Mouse (Mus musculus) urinary bladder, postnatal 10 days (tissue): ENCODE measurements around the gene Mc3r.

Experiments used
- DNase-seq: peaks from one replicate; pipeline ENCODE4 v3.0.0; 2022; ENCODE audit warnings: low spot score

Mc3r gene

DNA sequence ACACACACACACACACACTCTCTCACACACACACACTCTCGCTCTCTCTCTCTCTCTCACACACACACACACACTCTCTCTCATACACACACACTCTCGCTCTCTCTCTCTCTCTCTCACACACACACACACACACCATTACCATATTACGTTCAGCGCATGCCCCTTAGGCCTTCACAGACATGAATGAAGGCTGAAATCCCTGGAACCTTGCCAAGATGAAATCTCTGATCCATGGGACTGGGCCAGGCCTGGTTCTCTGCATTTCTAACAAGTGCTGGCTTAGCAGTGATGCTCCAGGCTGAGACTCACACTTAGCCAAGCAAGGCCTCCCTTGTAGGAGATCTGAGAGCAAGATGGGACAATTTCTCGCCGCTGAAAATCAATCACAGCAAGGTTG lies 8.1 kb downstream of the Mc3r start:
- no peak for DNase-seq

DNA sequence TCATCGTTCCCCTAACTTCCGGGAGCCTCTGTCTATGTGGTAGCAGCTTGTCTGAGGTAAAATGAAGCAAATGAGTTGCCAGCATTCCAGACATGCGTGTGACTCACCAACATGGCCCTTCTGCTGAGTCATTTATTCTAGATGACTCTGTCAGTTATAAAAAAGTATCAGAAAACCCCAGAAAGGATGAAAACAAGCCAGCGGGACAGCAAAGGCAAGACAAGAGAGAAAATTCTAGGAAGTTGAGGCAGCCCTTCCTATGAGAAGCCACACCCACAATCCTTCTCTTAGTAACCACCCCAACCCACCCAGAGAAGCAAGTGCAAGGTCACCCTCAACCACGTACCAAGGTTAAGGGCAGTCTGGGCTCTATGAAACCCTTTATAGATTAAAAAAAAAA lies 8.7 kb downstream of the Mc3r start:
- no peak for DNase-seq

DNA sequence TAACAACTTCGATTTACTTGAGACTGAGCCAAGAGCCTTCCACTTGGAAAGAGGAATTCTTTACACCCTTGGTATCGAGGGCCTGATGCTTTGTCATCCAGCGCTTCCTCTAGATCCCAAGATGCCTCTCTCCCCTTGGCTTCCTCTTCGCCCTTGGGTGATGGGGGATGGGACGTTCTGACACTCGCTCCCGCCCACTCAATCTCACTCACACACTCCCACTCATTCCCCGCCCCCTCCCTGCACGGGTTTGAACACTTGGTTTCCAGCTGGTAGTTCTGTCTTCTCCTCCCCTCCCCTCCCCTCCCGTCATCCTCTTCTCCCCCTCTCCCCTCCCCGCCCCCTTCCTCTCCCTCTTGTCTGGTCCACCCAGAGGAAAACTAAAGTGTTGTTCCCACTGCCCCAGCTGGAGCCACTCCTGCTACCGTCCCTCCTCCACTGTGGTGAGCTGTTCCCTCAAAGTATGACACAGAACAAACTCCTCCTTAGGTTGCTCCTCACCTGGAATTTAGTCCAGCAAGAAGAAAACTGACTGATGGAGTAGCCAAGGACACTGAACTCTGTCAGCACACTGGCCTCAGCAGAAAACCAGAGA lies 9.3 kb downstream of the Mc3r start:
- no peak for DNase-seq

DNA sequence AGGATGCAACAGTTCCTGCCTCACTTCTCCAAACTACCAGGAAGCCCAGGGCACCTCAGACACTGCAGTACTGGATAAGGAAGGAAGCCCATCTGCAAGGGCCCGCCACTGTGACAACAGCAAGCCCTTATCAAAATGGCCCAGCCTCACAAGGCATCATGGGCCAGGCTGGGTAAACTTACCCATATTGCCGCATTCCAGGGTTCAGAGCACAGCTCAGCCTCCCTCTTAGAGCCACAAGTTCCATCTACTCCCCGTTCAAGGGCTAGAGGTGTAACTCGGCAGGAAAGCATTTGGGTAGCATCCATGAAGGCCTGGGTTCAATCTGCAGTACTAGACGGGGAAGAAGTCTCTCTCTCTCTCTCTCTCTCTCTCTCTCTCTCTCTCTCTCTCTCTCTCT lies 11.8 kb downstream of the Mc3r start:
- no peak for DNase-seq

DNA sequence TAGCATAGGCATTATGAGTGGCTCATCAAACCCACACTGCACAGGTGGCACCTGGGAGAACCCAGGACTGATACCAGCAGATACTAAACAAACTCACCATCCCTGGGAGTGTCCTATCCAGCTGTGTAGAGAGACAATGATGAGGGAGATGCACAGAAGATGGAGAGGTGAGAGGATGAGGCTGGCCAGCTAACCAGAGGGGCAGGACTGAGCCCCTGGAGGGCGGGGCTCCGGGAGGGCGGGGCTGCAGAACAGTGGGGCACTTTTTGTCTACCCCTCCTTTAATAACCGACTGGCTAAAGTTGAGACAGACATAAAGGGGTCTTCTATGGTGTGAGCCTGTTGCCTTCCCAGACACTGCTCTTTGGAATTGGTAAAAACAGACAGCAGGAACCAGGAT lies 13.1 kb downstream of the Mc3r start:
- no peak for DNase-seq

DNA sequence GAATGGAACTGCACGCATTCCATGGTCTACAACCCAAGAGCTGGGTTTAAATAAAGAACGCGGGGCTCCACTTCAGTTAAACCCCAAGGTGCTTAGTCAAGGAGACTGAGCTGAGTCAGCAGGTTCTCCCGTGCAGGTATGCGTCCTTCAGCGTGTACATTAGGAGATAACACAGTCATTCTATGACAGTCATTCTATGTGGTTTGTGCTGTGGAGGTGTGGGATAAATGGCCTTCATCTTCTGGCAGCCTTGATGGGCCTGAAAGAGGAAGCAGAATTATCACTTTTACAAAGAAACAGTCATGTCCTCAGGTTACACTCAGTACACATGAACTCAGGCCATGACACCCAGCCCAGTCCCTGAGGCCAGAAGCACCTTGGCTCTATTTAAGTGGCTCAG lies 14.9 kb downstream of the Mc3r start:
- DNase-seq, result no peak

DNA sequence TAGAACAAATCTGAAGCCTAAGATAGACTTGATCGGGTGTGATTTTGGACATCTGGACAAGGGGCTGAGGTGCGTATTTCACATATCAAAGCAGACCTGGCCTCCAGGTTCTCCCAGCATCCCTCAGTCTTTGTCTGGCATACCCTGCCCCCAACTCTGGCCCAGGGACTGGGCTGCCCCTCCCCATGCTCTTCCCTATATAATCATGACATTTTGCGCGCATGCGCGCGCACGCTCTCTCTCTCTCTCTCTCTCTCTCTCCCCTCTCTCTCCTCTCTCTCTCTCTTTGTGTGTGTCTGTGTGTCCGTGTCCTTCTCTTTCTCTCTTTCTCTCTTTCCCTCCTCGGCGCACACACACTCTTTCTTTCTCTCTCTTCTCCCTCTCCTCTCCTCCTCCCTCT lies 21.6 kb downstream of the Mc3r start:
- DNase-seq, result no peak

DNA sequence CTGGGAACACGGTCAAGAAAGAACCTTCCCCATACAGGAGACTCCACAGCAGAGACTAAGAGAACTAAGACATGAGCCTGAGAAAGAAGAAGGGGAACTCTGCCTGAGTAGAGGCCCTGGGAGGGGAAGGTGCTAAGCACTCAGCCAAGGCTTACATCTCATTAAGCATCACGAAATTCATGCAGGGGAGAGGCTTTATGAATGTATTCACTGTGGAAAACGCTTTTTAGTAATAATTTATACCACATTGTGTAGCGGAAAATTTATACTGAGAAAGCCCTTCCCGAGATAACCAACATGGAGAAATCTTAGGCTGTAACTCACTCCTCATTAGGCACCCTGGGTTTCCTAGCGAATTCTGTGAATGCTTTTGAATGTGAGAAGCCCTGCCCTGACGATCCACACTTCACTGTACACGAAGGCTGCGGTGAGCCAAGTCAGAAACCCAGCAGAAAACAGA lies 22.2 kb downstream of the Mc3r start:
- DNase-seq, result no peak

DNA sequence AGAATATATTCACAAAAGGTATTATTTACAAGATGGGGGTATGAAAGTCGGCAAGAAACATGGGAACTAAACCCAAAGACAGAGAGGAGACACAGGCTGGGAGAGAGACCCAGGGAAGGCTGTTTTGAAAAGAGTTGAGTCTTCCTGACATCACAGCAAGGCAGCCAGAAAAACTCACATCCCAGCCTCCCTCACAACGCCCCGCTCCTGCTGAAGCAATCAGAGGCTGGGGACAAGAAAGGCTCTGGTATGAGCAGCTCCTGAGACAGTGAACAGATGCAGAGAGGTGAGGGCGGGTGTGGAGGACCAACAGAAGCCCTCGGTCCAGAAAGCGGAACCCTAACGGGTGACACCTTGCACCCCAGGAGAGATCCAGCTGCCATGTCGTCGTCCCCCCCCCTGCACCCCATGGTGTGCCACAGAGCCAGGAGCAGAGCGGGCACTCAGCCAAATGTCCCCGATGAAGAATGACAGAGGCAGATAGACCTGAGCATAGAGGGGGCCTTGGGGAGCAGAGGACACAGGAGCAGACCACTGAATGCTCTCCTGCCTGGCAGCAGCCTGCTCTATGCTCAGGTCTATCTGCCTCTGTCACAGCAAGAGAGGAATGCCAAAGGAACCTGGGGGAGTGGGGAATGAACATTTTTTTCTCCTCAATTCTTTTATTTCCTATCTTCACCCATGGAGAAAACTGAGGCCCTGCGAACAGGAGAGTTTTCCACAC lies 22.8 kb downstream of the Mc3r start:
- no peak for DNase-seq

DNA sequence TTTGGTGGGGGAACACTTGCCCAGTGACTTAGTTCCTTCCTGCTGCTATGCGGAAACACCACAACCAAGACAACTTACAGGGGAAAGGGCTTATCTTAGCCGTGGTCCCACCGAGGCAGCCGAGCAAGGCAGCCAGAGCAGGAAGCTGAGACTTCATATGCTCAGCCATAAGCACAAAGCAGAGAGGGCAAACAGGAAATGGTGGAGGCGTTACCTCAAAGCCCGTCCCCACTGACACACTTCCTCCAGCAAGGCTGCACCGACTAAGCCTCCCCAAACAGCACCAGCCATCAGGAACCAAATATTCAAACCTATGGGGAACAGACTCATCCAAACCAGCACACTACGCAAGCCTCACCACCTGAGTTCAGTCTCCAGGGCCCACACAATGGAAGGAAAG lies 26.4 kb downstream of the Mc3r start:
- no peak for DNase-seq

DNA sequence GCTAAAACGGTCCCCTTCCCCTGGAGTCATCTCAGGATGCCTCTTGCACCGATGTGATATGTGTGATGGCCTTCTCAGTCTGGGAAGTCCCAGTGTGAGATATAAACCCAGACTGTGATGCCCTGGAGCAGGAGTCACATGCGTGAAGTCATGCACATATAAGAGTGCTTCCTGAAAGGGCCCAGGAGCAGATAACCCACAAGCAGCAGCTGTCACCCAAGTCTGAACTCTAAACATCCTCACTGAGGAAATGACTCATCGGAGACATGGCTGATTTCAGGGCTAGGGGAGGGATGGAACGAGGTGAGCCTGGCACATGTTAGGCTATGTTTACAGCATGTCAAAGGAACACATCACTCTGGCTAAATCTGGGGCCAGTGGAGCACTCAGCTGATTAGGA lies 27.9 kb downstream of the Mc3r start:
- DNase-seq, result no peak

DNA sequence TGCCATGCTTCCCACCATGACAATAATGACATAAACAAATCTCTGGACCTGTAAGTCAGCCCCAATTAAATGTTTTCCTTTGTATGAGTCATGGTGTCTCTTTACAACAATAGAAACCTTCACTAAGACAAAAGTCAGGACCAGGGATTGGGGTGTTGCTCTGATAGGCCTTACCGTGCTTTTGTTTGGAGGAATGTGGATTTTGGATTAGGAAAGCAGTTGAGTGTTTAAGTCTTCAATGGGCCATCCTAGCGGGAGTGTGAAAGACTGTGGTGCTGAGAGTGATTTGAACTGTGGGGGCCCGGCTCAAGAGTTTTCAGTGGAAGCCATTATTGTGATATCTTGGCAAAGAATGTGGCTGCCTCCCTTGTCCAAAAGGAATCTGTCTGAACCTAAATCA lies 30.7 kb downstream of the Mc3r start:
- DNase-seq, result no peak

DNA sequence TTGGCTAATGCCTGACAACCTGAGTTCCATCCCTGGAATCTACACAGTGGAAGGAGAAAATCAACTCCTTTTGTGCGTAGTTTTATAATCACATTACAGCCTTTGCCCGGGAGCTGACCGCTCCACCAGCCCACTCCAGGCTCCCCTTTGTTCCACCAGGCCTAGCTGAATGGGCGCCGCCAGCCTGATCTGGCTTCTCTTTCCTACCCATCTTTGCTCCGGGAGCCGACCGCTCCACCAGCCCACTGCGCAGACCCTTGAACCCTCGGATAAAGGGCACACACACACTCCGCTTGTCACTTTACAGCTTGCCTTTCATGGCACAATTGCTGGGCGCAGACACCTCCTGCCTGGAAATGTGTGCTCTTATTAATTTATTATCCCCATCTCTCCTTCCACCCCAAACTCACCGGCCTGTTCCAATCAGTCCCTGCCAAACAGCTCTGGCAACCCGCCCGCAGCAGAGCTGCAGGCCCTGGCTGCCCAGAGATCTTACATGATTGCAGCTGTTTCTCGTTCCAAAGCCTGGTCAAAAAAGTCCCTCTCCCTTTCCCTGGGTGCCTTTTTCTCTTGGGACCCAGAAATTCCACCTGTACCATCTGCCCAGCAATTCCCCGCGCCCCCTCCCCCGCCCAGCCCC lies 33.9 kb downstream of the Mc3r start:
- no peak for DNase-seq

DNA sequence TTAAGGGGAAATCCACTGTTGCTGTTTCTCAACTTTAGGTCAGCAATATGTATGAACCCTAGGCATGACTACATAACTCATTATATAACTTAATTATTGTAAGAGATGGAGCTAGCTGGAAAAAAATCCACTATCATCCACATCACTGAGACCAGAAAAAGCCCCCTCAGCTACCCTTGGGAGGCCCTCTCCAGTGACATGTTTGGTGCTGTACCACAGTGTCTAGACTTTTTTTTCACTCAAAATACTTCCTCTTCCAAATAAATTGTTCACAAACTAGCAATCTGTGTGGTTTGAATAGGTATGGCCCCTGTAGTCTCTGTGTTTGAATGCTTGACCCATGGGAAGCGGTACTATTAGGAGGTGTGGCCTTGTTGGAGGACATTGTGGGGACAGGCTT lies 39.4 kb downstream of the Mc3r start:
- DNase-seq, result no peak

DNA sequence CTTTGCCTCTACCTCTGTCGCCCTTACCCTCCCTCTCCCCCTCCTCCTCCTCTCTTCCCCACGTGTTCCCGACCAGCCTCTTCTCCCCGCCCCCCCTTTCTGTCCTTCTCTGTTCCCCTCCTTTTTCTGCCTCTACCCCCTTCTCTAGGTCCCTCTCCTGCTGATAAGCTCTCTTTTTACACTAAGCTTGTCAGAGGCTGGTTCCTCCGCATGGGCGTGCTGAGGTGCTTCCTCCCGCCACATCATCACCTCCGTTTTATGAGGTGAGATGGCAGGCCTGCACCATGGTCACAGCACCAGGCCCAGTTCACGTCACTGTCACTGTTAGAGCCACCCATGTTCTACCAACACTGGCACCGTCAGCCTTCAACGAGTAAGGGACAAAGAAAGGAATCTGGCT lies 40.7 kb downstream of the Mc3r start:
- DNase-seq, result no peak

DNA sequence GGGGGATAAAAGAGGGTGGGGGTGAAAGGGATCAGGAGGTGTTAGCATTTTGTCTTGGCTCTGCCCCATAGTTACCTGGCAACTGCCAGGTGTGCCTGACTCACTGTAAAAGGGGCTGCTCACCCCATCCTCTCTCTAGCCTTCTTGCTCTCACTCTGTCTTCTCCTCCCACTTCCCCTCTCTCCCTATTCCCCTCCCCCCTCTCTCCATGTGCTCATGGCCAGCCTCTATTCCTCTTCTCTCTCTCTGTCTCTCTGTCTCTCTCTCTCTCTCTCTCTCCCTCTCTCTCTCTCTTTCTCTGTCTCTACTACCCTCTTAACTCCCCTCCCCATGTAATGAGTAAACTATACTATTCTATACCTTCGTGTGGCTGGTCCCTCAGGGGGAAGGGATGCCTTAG lies 41.3 kb downstream of the Mc3r start:
- no peak for DNase-seq

DNA sequence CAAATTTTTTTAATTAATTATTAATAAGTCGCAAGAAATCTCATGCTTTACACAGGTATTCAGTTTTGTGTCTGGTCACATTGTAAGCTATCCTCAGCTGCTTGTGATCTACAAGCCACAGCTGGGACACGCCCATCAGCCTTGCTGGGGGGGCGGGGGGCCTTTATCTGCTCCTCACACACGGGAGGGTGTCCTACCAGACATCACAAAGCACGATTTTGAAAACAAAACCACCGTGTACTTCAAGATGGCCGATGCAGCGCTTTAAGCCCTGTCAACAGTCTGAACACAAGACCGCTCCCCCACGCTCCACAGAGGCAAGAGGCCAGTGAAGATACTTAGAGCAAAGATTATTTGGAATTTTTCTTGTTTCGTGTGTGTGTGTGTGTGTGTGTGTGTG lies 42.2 kb downstream of the Mc3r start:
- no peak for DNase-seq

DNA sequence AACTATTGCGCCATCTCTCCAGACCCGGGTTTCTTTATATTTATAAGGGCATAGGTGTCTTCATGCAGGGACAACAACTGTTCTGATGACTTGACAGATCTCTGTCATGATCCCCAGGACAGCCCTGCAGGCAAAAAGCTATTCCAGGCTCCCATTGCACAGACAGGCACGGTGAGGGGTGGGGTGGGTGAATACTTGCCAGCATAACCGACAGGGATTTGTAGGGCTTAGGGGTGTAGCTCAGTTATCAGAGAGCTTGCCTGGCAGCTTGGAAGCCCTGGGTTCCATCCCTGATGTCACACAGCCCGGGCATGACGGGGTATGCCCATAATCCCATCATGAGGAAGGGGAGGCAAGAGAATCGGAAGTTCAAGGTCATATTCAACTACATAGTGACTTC lies 42.7 kb downstream of the Mc3r start:
- DNase-seq, result no peak

DNA sequence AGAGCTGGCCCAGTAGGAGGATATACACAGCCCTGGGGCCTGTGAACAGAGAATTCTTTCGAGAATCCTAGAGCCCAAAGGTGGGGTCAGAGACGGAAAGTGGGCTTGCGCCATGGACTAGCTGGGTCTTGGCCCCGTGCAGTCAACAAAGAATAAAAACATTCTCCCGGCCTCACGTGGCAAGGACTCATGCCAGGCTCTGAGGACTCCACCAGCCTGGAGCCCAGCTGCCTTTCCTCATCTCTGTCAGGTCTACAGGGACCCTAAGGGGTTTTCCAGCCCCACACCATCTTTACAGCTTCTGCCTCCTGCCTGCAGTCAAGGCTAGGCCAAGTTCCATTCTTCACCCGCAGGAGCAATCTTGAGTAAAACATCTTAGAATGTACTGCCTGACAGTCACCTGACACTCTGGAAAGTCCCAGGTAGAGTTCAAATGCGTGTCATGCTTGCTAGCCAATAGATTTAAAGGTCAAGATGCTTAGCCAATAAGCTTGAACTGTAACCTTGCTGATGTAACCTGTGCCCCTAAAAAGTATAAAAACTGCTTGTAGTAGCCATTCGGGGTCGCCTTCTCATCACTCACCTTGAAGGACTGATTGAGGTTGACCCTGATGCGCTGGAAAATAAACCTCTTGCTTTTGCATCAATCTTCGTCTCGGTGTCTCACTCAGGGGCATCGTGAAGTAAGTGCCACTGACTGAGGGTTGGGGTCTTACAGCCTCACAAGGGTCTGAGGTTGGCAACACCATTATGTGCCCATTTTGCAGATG lies 43.6 kb downstream of the Mc3r start:
- DNase-seq, result no peak

DNA sequence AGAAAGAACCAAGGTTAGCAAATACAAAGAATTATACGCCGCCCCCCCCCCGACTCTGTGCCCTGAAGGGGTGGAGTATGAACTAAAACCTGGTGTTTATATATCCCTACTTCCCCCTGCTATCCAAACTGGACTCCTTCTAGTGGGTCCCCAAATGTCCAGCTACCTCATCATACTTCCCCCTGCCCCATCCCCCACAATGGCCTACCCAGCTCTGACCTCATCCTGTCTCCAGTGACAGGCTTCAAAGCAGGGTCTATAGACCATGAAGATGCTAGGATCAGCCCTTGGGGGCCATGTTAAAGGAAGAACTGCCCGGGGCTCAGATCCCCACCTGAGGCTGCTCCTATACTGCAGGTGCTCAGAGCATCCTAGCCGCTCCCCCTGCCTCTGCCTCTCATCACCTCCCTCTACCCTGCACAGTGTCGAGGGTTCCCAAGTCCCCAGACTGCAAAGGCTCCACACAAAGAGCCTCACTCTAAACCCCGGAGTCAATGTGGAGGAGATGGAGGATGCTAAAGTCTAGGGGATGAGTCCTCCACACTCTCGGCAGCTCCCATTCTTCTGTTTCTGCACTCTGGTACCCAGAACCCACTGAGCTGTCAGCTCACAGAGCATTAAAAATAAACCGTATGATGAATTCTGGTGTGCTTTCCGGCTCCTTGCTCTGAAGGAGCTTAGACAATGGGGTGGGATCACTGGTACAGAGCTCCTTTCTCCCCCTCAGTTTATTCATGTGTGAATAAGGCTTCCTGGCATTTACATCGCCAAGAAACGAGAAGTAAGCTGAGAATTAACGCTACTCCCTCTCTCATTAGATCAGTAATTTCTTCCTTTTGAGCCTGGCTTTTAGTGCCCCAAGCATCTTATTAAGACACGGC lies 44.5 kb downstream of the Mc3r start:
- no peak for DNase-seq

DNA sequence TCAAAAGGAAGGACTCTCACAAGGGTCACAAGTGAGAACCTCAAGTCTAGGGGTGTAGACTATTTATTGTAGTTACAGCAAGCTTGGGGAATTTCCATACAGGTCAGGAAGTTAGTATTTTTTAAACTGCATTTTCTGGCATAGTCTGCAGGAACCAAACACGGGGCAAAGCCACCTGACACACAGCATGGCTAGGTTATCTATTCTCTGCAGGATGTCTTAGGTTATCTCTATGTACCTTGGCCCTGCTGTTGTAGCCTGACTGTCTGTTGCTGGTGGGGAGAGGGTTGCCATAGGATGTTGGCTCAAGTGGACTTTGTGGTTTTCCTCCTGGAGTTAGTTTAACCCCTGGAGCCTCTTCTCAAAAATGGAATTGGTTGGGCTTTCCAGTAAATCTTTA lies 49.8 kb downstream of the Mc3r start:
- no peak for DNase-seq

DNA sequence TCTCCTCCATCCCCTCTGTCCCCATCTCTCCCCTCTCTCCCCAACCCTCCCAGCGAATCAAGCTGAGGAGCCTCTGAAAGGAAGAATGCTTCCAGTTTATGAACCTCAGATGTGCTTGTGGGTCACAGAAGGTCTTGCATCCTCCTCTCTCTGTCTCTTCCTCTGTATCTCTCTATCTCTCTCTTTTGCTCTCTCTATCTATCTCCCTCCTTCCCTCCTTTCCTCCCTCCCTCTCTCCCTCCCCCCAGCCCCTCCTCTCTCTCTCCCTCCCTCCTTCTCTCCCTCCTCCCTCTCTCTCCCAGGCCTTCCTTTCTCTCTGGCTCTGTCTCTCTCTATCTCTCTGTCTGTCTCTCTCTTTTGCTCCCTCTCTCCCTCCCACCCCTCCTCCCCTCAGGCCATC lies 50.2 kb downstream of the Mc3r start:
- DNase-seq, result no peak
